Mouse (Mus musculus) small intestine, adult 2 months (tissue): ENCODE measurements around the gene Samd4b.

Experiments used
- CTCF ChIP-seq: fragments of 200-500 bp; IDR thresholded peaks from 2 replicates; pipeline ENCODE4 v1.5.1; 2012; ENCODE audit warnings: low read depth, mild to moderate bottlenecking, control low read depth, inconsistent platforms, low read length, moderate library complexity, mixed read lengths; ENCODE audit not compliant: insufficient replicate concordance, insufficient read length; ENCODE audit errors: extremely low read depth
- POLR2A ChIP-seq: fragments of 200-500 bp; IDR thresholded peaks from 2 replicates; pipeline ENCODE4 v1.6.1; 2012; ENCODE audit warnings: low read depth, mild to moderate bottlenecking, control low read depth, inconsistent platforms, low read length, moderate library complexity

GRCm38 (mm10) chr7:28527922-28528719, 69.8 kb downstream of the Samd4b start:
- TF ChIP-seq CTCF (peak; percentile 87), POLR2A (no peak)
